In the genomic region with DNA sequence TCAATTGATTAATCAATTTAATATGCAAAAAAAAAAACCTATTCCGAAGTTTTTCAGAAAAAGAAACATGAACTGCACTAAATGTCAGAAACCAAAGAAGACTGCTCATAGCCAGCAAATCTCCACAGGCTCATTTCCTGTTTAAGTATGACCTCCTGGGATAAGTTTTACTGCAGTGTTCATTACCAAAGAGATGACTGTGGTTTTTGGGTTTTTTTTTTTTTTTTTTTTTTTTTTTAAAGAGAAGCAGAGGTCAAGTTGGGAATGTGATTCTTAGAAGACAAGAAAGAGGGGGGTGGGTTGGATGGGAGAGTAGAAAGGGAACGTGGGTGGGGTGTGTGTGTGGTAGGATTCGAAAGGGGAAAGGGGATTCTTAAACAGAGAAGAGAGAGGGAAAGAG, we compare ENCODE assay signal across 8 mouse cellular contexts. TPM values are rescaled to one million over a fixed set of nuclear protein-coding genes. Genes with fewer than 3 reads are reported as not detected.
DNase-seq lines count a peak whose midpoint lies in the region; ATAC-seq and TF ChIP-seq lines count a peak whose summit lies in the region.

No protein-coding gene starts in this region.

- H3K9me3 ChIP-seq in embryonic facial prominence, embryonic 11.5 days (replicated peaks; ENCODE audit: control insufficient read depth, low read length), result no peaks in the 10 kb centered on the region
- H3K9me3 ChIP-seq in intestine, postnatal 0 days (ENCODE audit: control insufficient read depth), result no peaks in the 10 kb centered on the region
- no peaks in the 10 kb centered on the region for H3K9me3 ChIP-seq in neural tube, embryonic 14.5 days (ENCODE audit: control insufficient read depth, low read length)

- 17% methylated on average over 3 of the region's 3 CpGs for WGBS in embryonic facial prominence, embryonic 11.5 days
- WGBS in intestine, postnatal 0 days, result 18% methylated on average over 3 of the region's 3 CpGs
- 26% methylated on average over 3 of the region's 3 CpGs for WGBS in neural tube, embryonic 14.5 days

- no peak for ATAC-seq in embryonic facial prominence, embryonic 11.5 days (replicated peaks; ENCODE audit: insufficient number of reproducible peaks, low FRiP score, low TSS enrichment, low read depth)
- ATAC-seq in intestine, postnatal 0 days, result no peak
- ATAC-seq in neural tube, embryonic 14.5 days (ENCODE audit: low read depth), result no peak

- H3K27me3 ChIP-seq in embryonic facial prominence, embryonic 11.5 days (ENCODE audit: control insufficient read depth, insufficient read depth, low read length), result no peaks in the 10 kb centered on the region
- H3K27me3 ChIP-seq in intestine, postnatal 0 days (replicated peaks; ENCODE audit: control insufficient read depth, insufficient read depth, low read length), result peaks cover 3% of the 10 kb centered on the region
- H3K27me3 ChIP-seq in neural tube, embryonic 14.5 days (ENCODE audit: control insufficient read depth, insufficient read depth, low read length), result no peaks in the 10 kb centered on the region

- H3K9ac ChIP-seq in embryonic facial prominence, embryonic 11.5 days (replicated peaks; ENCODE audit: low read length), result peak overlapping the region; percentile 82
- H3K9ac ChIP-seq in intestine, postnatal 0 days (ENCODE audit: low read depth, low read length), result peak overlapping the region; percentile 83; the same call in 1 of the 2 replicates
- H3K9ac ChIP-seq in neural tube, embryonic 14.5 days (replicated peaks; ENCODE audit: low read depth, low read length), result peak overlapping the region; percentile 79; the same call in 1 of the 2 replicates

- intact Hi-C loops in left cerebral cortex, adult 2 months (cut with DNase I), result loop anchor here (5.0 kb wide), 1 partner anchor 36 kb away; no protein-coding TSS in a partner anchor
- intact Hi-C loops in left cerebral cortex, postnatal 25 days (cut with DNase I), result no loop called here

- TF ChIP-seq CTCF in left cerebral cortex, adult 2 months (IDR thresholded peaks at IDR 0.05), result no peak
- no peak for TF ChIP-seq CTCF in intestine, postnatal 0 days (IDR thresholded peaks at IDR 0.05; ENCODE audit: low read depth)

- H3K4me2 ChIP-seq in embryonic facial prominence, embryonic 11.5 days (ENCODE audit: low read depth, low read length), result peak overlapping the region; percentile 81
- H3K4me2 ChIP-seq in intestine, postnatal 0 days (replicated peaks; ENCODE audit: low read depth), result peak overlapping the region; percentile 83
- H3K4me2 ChIP-seq in neural tube, embryonic 14.5 days (ENCODE audit: low read depth, low read length), result peak overlapping the region; percentile 75

- DNase-seq in left cerebral cortex, adult 2 months (ENCODE audit: extremely low spot score in 1 of 2, low spot score in 2 of 2), result no peak
- no peak for DNase-seq in left cerebral cortex, adult 8-10 months (ENCODE audit: low spot score in 2 of 2)
- DNase-seq in embryonic facial prominence, embryonic 11.5 days (ENCODE audit: low spot score), result peak; percentile 33
- DNase-seq in urinary bladder, postnatal 36 days (ENCODE audit: low spot score in 2 of 2), result no peak
- no peak for DNase-seq in left cerebral cortex, postnatal 25 days (ENCODE audit: low spot score in 2 of 2)
- DNase-seq in right cerebral cortex, adult 18-20 months, result no peak

- H3K4me1 ChIP-seq in embryonic facial prominence, embryonic 11.5 days (ENCODE audit: control insufficient read depth, insufficient read depth, low read length), result no peaks in the 10 kb centered on the region
- H3K4me1 ChIP-seq in intestine, postnatal 0 days (replicated peaks; ENCODE audit: control insufficient read depth, insufficient read depth, low read length), result peaks cover 3% of the 10 kb centered on the region; the same call in 1 of the 2 replicates
- peaks cover 5% of the 10 kb centered on the region; the same call in 1 of the 2 replicates for H3K4me1 ChIP-seq in neural tube, embryonic 14.5 days (ENCODE audit: control insufficient read depth, insufficient read depth, low read length)

- H3K27ac ChIP-seq in left cerebral cortex, adult 2 months, result peak overlapping the region; percentile 70; the same call in 1 of the 2 replicates
- no peak overlapping the region for H3K27ac ChIP-seq in embryonic facial prominence, embryonic 11.5 days (replicated peaks; ENCODE audit: low read depth, low read length)
- no peak overlapping the region for H3K27ac ChIP-seq in intestine, postnatal 0 days (ENCODE audit: low read depth, low read length)
- H3K27ac ChIP-seq in neural tube, embryonic 14.5 days (ENCODE audit: low read depth, low read length), result no peak overlapping the region

- H3K4me3 ChIP-seq in left cerebral cortex, adult 2 months, result peak overlapping the region; percentile 91
- H3K4me3 ChIP-seq in embryonic facial prominence, embryonic 11.5 days (ENCODE audit: low read depth, low read length), result peak overlapping the region; percentile 87
- peak overlapping the region; percentile 88 for H3K4me3 ChIP-seq in intestine, postnatal 0 days (ENCODE audit: low read depth, low read length)
- peak overlapping the region; percentile 86 for H3K4me3 ChIP-seq in neural tube, embryonic 14.5 days (ENCODE audit: low read depth, low read length)

- H3K36me3 ChIP-seq in embryonic facial prominence, embryonic 11.5 days (replicated peaks; ENCODE audit: control insufficient read depth, insufficient read depth, low read depth, low read length), result no peaks in the 10 kb centered on the region
- no peaks in the 10 kb centered on the region for H3K36me3 ChIP-seq in intestine, postnatal 0 days (ENCODE audit: control insufficient read depth, insufficient read depth)
- H3K36me3 ChIP-seq in neural tube, embryonic 14.5 days (ENCODE audit: control insufficient read depth, insufficient read depth, low read length), result no peaks in the 10 kb centered on the region

RNA-seq across cellular contexts. Expression of gene Tmod3, which starts 1.1 kb away (rescaled TPM):
- 10 to 100 TPM; 43.6 to 62.5 TPM for total RNA-seq in left cerebral cortex, adult 2 months (2021)
- 10 to 100 TPM; 43.9 to 54.9 (median 50.5) TPM for total RNA-seq in left cerebral cortex, adult 8-10 months (2022)
- 106 and 117 TPM in 2 replicates for polyA plus RNA-seq in embryonic facial prominence, embryonic 11.5 days (2014; fragmentation: Nextera tagmentation; extraction: Ambion mirVana)
- polyA plus RNA-seq in intestine, postnatal 0 days (2015; fragmentation: Nextera tagmentation; extraction: Ambion mirVana), result 65.5 and 70.2 TPM in 2 replicates
- polyA plus RNA-seq in neural tube, embryonic 14.5 days (2014; fragmentation: Nextera tagmentation; extraction: Ambion mirVana), result 60.6 and 69.9 TPM in 2 replicates
- total RNA-seq in left cerebral cortex, postnatal 25 days (2021), result 10 to 100 TPM; 47.2 to 53.0 TPM

RNA-seq across cellular contexts. Expression of gene Tmod2, which starts 52.8 kb away (rescaled TPM):
- 100 to 1,000 TPM; 354 to 358 TPM for total RNA-seq in left cerebral cortex, adult 2 months (2021)
- 100 to 1,000 TPM; 327 to 364 (median 350) TPM for total RNA-seq in left cerebral cortex, adult 8-10 months (2022)
- polyA plus RNA-seq in embryonic facial prominence, embryonic 11.5 days (2014; fragmentation: Nextera tagmentation; extraction: Ambion mirVana), result 36.2 and 38.2 TPM in 2 replicates
- 10.0 and 10.9 TPM in 2 replicates for polyA plus RNA-seq in intestine, postnatal 0 days (2015; fragmentation: Nextera tagmentation; extraction: Ambion mirVana)
- polyA plus RNA-seq in neural tube, embryonic 14.5 days (2014; fragmentation: Nextera tagmentation; extraction: Ambion mirVana), result 230 and 265 TPM in 2 replicates
- 100 to 1,000 TPM; 376 to 383 TPM for total RNA-seq in left cerebral cortex, postnatal 25 days (2021)
